Mouse (Mus musculus) midbrain, embryonic 14.5 days (tissue): Measurements from ENCODE around the gene Hnrnph1. TPM values are rescaled to one million over a fixed set of nuclear protein-coding genes. Genes with fewer than 3 reads are reported as not detected.

Experiments used
- ATAC-seq: fragments of 200-750 bp; cut with Nextera tagmentation; 2 replicates; pipeline ENCODE4 v1.8.0; 2017; ENCODE audit warnings: moderate number of reproducible peaks, moderate library complexity; ENCODE audit not compliant: low FRiP score, low TSS enrichment
- DNase-seq: peaks from one replicate; pipeline ENCODE4 v3.0.0-alpha.2; 2015
- H3K27ac ChIP-seq: fragments of 300-500 bp; sonication (generic); replicated peaks from 2 replicates; pipeline ENCODE4 v1.5.1; 2014; ENCODE audit warnings: mild to moderate bottlenecking, low read depth, low read length, moderate library complexity
- H3K27me3 ChIP-seq: fragments of 300-500 bp; sonication (generic); 2 replicates; pipeline ENCODE4 v1.6.1; 2014; ENCODE audit warnings: low read length, control low read depth, mixed read lengths; ENCODE audit not compliant: control insufficient read depth, insufficient read depth
- H3K36me3 ChIP-seq: fragments of 300-500 bp; sonication (generic); 2 replicates; pipeline ENCODE4 v1.6.1; 2014; ENCODE audit warnings: low read length, control low read depth; ENCODE audit not compliant: control insufficient read depth, insufficient read depth
- H3K4me1 ChIP-seq: fragments of 300-500 bp; sonication (generic); 2 replicates; pipeline ENCODE4 v1.6.1; 2014; ENCODE audit warnings: mild to moderate bottlenecking, antibody characterized with exemption, low read length, control low read depth; ENCODE audit not compliant: control insufficient read depth, insufficient read depth
- H3K4me2 ChIP-seq: fragments of 300-500 bp; sonication (generic); 2 replicates; pipeline ENCODE4 v1.6.1; 2014; ENCODE audit warnings: mild to moderate bottlenecking, low read length, moderate library complexity
- H3K4me3 ChIP-seq: fragments of 300-500 bp; sonication (generic); replicated peaks from 2 replicates; pipeline ENCODE4 v1.5.1; 2014; ENCODE audit warnings: low read depth, low read length
- H3K9ac ChIP-seq: fragments of 300-500 bp; sonication (generic); replicated peaks from 2 replicates; pipeline ENCODE4 v1.6.1; 2014; ENCODE audit warnings: mild to moderate bottlenecking, low read length, moderate library complexity
- H3K9me3 ChIP-seq: fragments of 300-500 bp; sonication (generic); 2 replicates; pipeline ENCODE4 v1.6.1; 2016; ENCODE audit warnings: low read length, control low read depth, mixed read lengths; ENCODE audit not compliant: control insufficient read depth
- WGBS: fragments of 180-500 bp; shearing (Covaris S2); extraction: QIAGEN DNeasy Blood & Tissue Kit; methylation state at CpG from one replicate; pipeline ENCODE4 v1.1.7; 2014; 5-methylcytosine and 5-hydroxymethylcytosine counted together
- polyA plus RNA-seq: library from polyadenylated mRNA; unstranded; fragments of >200 nt; fragmentation: Nextera tagmentation; extraction: Ambion mirVana; gene quantifications from 2 replicates; pipeline ENCODE4 v1.2.1, GENCODE M21; 2014

Hnrnph1 gene
- polyA plus RNA-seq, 1 experiment from 2014 or later = 584 TPM

- DNase-seq = no peak
- 90% methylated on average over 5 of the region's 5 CpGs for WGBS
Observed at GRCm38 (mm10) chr11:50369360-50369911, 7.4 kb upstream of the Hnrnph1 start.

DNA sequence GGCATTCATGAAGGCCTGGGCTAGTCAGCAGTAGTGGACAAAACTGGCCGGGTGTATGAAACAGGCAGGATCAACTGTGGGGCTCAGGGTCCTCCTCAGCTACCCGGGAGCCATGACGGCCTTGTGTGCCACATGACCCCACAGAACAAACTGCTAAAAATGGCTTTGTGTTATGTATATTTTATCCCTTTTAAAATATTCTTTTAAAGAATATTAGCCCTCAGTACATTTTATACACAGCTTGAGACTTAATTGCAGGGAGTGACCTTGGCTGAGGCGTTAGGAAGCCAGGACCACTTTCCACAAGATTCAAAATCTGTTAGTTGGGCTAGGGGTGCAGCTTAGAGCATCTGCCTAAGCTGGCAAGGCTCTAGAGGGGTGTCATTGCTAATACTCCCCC, 5.8 kb upstream of the Hnrnph1 start:
- peak overlapping the region; percentile 35; the same call in 1 of the 2 replicates for H3K4me3 ChIP-seq
- peak; percentile 46; the same call in 1 of the 2 replicates for ATAC-seq
- peak overlapping the region; percentile 63; the same call in 1 of the 2 replicates for H3K9ac ChIP-seq

More at GRCm38 (mm10) chr11:50369360-50369911, 7.4 kb upstream of the Hnrnph1 start:
- no peaks in the 10 kb centered on the region for H3K27me3 ChIP-seq
- no peak overlapping the region for H3K4me2 ChIP-seq
- no peak for ATAC-seq
- H3K9ac ChIP-seq = no peak overlapping the region
- H3K9me3 ChIP-seq = no peaks in the 10 kb centered on the region
- no peak overlapping the region for H3K27ac ChIP-seq
- no peak overlapping the region for H3K4me3 ChIP-seq
- H3K36me3 ChIP-seq = no peaks in the 10 kb centered on the region
- H3K4me1 ChIP-seq = peaks cover 6% of the 10 kb centered on the region; the same call in 1 of the 2 replicates

GRCm38 (mm10) chr11:50371399-50371841, 5.4 kb upstream of the Hnrnph1 start:
- Histone ChIP-seq H3K4me1 (peaks cover 14% of the 10 kb centered on the region), H3K4me2 (peak overlapping the region; percentile 57), H3K4me3 (peak overlapping the region; percentile 35), H3K36me3 (no peaks in the 10 kb centered on the region), H3K9me3 (no peaks in the 10 kb centered on the region), H3K27ac (peak overlapping the region; percentile 88), H3K27me3 (no peaks in the 10 kb centered on the region), H3K9ac (peak overlapping the region; percentile 63)
- ATAC-seq = peak; percentile 71; the same call in 1 of the 2 replicates
- peak; percentile 88 for DNase-seq
- WGBS = under 1% methylated on average over 18 of the region's 18 CpGs

More for the DNA sequence above, 5.8 kb upstream of the Hnrnph1 start:
- no peaks in the 10 kb centered on the region for H3K36me3 ChIP-seq
- H3K9me3 ChIP-seq = no peaks in the 10 kb centered on the region
- WGBS = 55% methylated on average over 4 of the region's 4 CpGs
- H3K27ac ChIP-seq = peak overlapping the region; percentile 88
- H3K27me3 ChIP-seq = no peaks in the 10 kb centered on the region
- H3K4me2 ChIP-seq = peak overlapping the region; percentile 57
- H3K4me1 ChIP-seq = peaks cover 9% of the 10 kb centered on the region
- peak; percentile 53 for DNase-seq

DNA sequence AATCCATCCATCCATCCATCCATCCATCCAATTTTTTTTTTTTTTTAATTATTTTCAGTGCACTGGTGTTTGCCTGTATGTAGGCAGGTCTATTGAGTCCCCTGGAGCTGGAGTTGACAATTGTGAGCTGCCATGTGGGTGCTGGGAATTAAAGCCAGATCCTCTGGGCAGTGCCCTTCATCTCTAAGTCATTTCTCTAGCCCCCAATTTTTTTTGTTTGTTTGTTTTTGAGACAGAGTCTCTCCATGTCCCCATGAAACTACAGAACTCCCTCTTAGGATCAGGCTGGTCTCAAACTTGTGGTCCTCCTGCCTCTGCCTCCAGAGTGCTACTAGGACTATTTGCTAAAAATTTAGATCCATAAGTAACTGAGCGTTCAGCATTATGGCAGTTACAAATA, 4.9 kb upstream of the Hnrnph1 start:
- 93% methylated on average over 1 of the region's 1 CpGs for WGBS
- no peak for DNase-seq
- H3K9ac ChIP-seq = peak overlapping the region; percentile 63
- H3K27me3 ChIP-seq = no peaks in the 10 kb centered on the region
- no peak for ATAC-seq
- no peaks in the 10 kb centered on the region for H3K9me3 ChIP-seq
- H3K27ac ChIP-seq = peak overlapping the region; percentile 88
- H3K36me3 ChIP-seq = no peaks in the 10 kb centered on the region
- peak overlapping the region; percentile 57 for H3K4me2 ChIP-seq
- H3K4me3 ChIP-seq = peak overlapping the region; percentile 35
- peaks cover 17% of the 10 kb centered on the region for H3K4me1 ChIP-seq

- DNase-seq = no peak
- Histone ChIP-seq H3K4me2 (no peak overlapping the region), H3K4me1 (peaks cover 17% of the 10 kb centered on the region), H3K27ac (no peak overlapping the region), H3K27me3 (no peaks in the 10 kb centered on the region), H3K4me3 (no peak overlapping the region), H3K9ac (no peak overlapping the region), H3K36me3 (no peaks in the 10 kb centered on the region), H3K9me3 (no peaks in the 10 kb centered on the region)
- ATAC-seq = no peak
Observed at GRCm38 (mm10) chr11:50373086-50373485, 3.7 kb upstream of the Hnrnph1 start.

GRCm38 (mm10) chr11:50373621-50374020, 3.2 kb upstream of the Hnrnph1 start:
- no peak overlapping the region for H3K9ac ChIP-seq
- H3K9me3 ChIP-seq = no peaks in the 10 kb centered on the region
- 0 out of 2 replicates have a peak, but pooled peaks cover 1% of the 10 kb centered on the region for H3K36me3 ChIP-seq
- no peak overlapping the region for H3K4me3 ChIP-seq
- H3K27ac ChIP-seq = no peak overlapping the region
- no peaks in the 10 kb centered on the region for H3K27me3 ChIP-seq
- H3K4me1 ChIP-seq = peaks cover 17% of the 10 kb centered on the region
- ATAC-seq = no peak
- DNase-seq = no peak
- H3K4me2 ChIP-seq = no peak overlapping the region
- WGBS = 88% methylated on average over 1 of the region's 1 CpGs

DNA sequence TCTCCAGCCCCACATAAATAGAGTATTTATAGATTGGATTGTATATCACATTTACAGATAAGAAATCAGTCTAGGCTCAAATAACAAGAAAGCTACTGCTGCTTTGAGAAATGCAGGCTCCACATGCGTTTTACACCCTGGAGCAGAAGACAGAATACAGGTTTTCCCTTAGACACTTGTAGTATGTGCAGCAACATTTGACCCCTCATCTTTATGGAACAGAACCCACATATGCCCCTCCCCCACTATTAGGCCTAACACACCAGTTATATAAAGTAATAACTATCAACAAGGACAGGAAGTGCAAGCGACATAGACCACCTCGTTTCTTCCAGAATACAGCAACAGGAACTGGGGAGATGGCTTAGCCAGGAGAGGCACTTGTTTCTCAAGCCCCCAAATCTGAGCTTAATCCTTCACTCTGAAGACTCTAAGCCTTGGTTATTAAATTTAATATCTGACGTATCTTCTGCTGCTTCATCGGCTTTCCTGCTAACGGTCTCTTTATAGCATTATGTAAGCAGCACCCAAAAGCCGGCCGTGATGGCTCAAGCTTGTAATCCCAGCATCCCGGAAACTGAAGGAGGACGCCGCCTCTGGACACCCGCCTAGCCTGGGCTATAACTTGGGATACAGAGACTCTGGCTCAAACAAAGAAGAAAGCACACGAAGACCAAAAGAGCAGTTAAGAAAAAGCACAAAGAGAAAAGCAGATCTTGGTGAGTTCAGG, 2.3 kb upstream of the Hnrnph1 start:
- no peak overlapping the region for H3K4me2 ChIP-seq
- H3K36me3 ChIP-seq = peaks cover 8% of the 10 kb centered on the region
- no peak for DNase-seq
- ATAC-seq = no peak
- H3K4me3 ChIP-seq = no peak overlapping the region
- 70% methylated on average over 13 of the region's 13 CpGs for WGBS
- no peaks in the 10 kb centered on the region for H3K9me3 ChIP-seq
- no peak overlapping the region for H3K9ac ChIP-seq
- H3K27ac ChIP-seq = no peak overlapping the region
- peaks cover 21% of the 10 kb centered on the region for H3K4me1 ChIP-seq
- no peaks in the 10 kb centered on the region for H3K27me3 ChIP-seq

DNA sequence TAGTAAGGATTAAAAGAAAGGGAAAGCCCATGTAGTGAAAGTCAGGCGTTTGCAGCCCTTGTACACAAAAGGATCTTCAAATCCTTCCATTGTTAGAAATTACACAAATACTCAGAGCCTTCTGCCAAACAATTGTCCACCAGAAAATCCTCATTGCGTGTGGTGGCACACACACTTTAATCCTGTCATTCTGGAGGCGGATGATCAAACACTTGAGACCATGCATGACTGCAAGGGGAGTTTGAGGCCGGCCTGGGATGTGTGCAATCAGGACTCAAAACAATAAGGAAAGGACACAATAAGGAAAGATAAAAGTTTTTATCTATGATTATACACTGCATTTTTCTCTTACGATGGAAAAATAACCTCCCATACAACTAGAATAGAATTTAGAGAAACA, 1.4 kb upstream of the Hnrnph1 start:
- Histone ChIP-seq H3K4me2 (no peak overlapping the region), H3K36me3 (peaks cover 17% of the 10 kb centered on the region), H3K27me3 (no peaks in the 10 kb centered on the region), H3K4me1 (peaks cover 30% of the 10 kb centered on the region), H3K9ac (no peak overlapping the region), H3K4me3 (no peak overlapping the region), H3K27ac (no peak overlapping the region), H3K9me3 (no peaks in the 10 kb centered on the region)
- ATAC-seq (no peak), DNase-seq (no peak)
- WGBS = 16% methylated on average over 5 of the region's 5 CpGs
